Mouse (Mus musculus) CH12.LX (cell line): ENCODE data around the gene Tmbim7.

Experiments used
- BHLHE40 ChIP-seq: IDR thresholded peaks from 2 replicates; pipeline ENCODE4 v1.6.1; 2011; ENCODE audit warnings: mild to moderate bottlenecking, low read depth, low read length, improper control_type of control experiment
- CTCF ChIP-seq, 2 experiments: IDR thresholded peaks in 1 of 2; conservative IDR thresholded peaks in 1 of 2; 2 replicates each; pipeline ENCODE4 v1.5.1; 2011 to 2012; ENCODE audit warnings: low read depth in 2 of 2, low read length in 2 of 2, improper control_type of control experiment in 1 of 2, inconsistent platforms in 1 of 2, mild to moderate bottlenecking in 1 of 2, moderate library complexity in 1 of 2
- GABPA ChIP-seq: IDR thresholded peaks from 2 replicates; pipeline ENCODE4 v1.6.1; 2012; ENCODE audit warnings: low read depth, low read length, improper control_type of control experiment, inconsistent platforms; ENCODE audit not compliant: insufficient replicate concordance
- HCFC1 ChIP-seq: IDR thresholded peaks from 2 replicates; pipeline ENCODE4 v1.6.1; 2012; ENCODE audit warnings: low read depth, mild to moderate bottlenecking, inconsistent platforms, low read length, improper control_type of control experiment
- JUND ChIP-seq: conservative IDR thresholded peaks from 2 replicates; pipeline ENCODE4 v1.6.1; 2011; ENCODE audit warnings: low read depth, low read length, improper control_type of control experiment
- MAFK ChIP-seq: IDR thresholded peaks from 2 replicates; pipeline ENCODE4 v1.6.1; 2011; ENCODE audit warnings: low read length, improper control_type of control experiment; ENCODE audit not compliant: insufficient replicate concordance
- MYC ChIP-seq: IDR thresholded peaks from 2 replicates; pipeline ENCODE4 v1.6.1; 2011; ENCODE audit warnings: low read depth, mild to moderate bottlenecking, improper control_type of control experiment, low read length
- NELFE ChIP-seq: IDR thresholded peaks from 2 replicates; pipeline ENCODE4 v1.6.1; 2011; ENCODE audit warnings: low read depth, low read length, improper control_type of control experiment
- POLR2A ChIP-seq: IDR thresholded peaks from 2 replicates; pipeline ENCODE4 v1.6.1; 2011; ENCODE audit warnings: low read depth, mild to moderate bottlenecking, improper control_type of control experiment, low read length
- RAD21 ChIP-seq: IDR thresholded peaks from 2 replicates; pipeline ENCODE4 v1.6.1; 2011; ENCODE audit warnings: low read depth, mild to moderate bottlenecking, low read length, improper control_type of control experiment, moderate library complexity
- TCF12 ChIP-seq: IDR thresholded peaks from 2 replicates; pipeline ENCODE4 v1.6.1; 2014; ENCODE audit warnings: low read depth, mild to moderate bottlenecking, inconsistent platforms, low read length, improper control_type of control experiment
- UBTF ChIP-seq: IDR thresholded peaks from 2 replicates; pipeline ENCODE4 v1.6.1; 2012; ENCODE audit warnings: low read depth, mild to moderate bottlenecking, inconsistent platforms, low read length, improper control_type of control experiment, moderate library complexity
- USF1 ChIP-seq: IDR thresholded peaks from 2 replicates; pipeline ENCODE4 v1.6.1; 2014; ENCODE audit warnings: low read depth, mild to moderate bottlenecking, inconsistent platforms, low read length, improper control_type of control experiment
- ZNF384 ChIP-seq: IDR thresholded peaks from 2 replicates; pipeline ENCODE4 v1.6.1; 2012; ENCODE audit warnings: low read depth, low read length, improper control_type of control experiment, inconsistent platforms

GRCm38 (mm10) chr5:3607114-3607513 lies 43.9 kb upstream of the Tmbim7 start:
- TF ChIP-seq MAFK (no peak), CTCF (conservative IDR thresholded peaks at IDR 0.05 in 1 of 2, IDR thresholded peaks at IDR 0.05 in 1 of 2; ENCODE audit: low read depth in 2 of 2, low read length in 2 of 2) (no peak), UBTF (no peak), NELFE (no peak), MYC (no peak), HCFC1 (no peak), POLR2A (no peak), TCF12 (no peak), ZNF384 (no peak), JUND (no peak), USF1 (no peak), BHLHE40 (no peak), GABPA (no peak), RAD21 (no peak)
